Mouse (Mus musculus) layer of hippocampus, postnatal 10 days (tissue): ENCODE data around the gene Vps11. TPM values are rescaled to one million over a fixed set of nuclear protein-coding genes. Genes with fewer than 3 reads are reported as not detected.
"Not testable (repeated sequence)": the region's sequence is repeated elsewhere in the genome, so short reads cannot be mapped to it uniquely, and the experiment has no call there.

Experiments
- DNase-seq, 2 experiments: peaks; one replicate each; pipeline ENCODE4 v3.0.0; 2021; ENCODE audit warnings: low spot score in 2 of 2
- long read RNA-seq: library from polyadenylated mRNA; stranded (forward); transcript quantifications from one replicate; pipeline ENCODE4 v2.0.0, GENCODE M21; 2023
- total RNA-seq, 2 experiments: library from RNA; stranded (reverse); gene quantifications; 2 replicates each; pipeline ENCODE4 v1.2.3; 2021

Gene Vps11
- 10 to 100 TPM; 39.6 to 44.2 TPM for total RNA-seq
- long read RNA-seq, transcript Vps11-201 (16 exons, 3,536 nt), result major isoform, 41 of 56 reads
- long read RNA-seq, partial matches to known transcripts, result 12 of 56 reads
- long read RNA-seq, other reads (novel, unspliced or antisense), result 3 of 56 reads

- DNase-seq, result peak; percentile 94 to 95
Observed at GRCm38 (mm10) chr9:44361190-44361917, at the start of gene Vps11. Gene Vps11, minus strand, starts transcription at chr9:44361670.

DNA sequence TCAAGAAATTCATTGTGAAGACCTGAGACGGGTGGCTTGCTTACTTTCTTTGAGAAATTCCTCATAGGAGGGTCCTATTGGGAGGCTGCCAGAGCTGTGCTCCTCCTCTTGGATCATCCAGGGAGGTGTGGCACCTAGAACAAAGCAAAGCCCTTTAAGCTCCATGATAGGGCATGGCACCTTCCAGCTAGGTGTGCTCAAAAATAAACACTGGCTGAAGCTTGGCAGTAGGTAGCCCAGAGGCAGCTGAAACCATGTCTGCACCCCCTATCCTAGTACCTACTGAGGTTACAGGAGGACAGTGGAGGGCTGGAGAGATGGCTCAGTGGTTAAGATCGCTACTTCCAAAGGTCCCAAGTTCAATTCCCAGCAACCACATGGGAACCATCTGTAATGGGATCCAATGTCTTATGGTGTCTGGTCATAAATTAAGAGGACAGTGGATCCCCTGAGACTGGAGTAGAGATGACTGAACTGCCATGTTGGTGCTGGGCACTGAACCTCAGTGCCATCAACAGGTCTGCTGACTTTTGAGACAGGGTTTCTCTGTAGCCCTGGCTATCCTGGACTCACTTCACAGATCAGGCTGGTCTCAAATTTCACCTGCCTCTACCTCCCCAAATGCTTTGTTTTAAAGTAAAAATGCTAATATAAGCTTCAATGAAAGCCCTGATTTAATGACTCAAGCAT, 49.3 kb upstream of the Vps11 start:
- no peak for DNase-seq

GRCm38 (mm10) chr9:44408693-44409092, 47.2 kb upstream of the Vps11 start:
- DNase-seq, result not testable (repeated sequence)

DNA sequence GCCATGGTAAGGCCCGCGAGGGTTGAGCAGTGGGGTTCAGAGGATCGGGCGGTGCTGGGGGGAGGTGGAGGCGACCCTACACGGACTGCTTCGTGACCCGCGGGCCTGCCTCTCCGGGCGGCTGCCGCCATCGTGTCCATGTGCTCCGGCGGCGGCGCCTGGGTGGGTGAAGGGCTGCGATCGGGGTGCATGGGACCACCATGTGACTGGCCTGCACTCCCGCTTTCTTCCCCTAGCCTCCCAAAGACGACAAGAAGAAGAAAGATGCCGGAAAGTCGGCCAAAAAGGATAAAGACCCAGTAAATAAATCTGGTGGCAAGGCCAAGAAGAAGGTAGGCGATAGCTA, 46.3 kb upstream of the Vps11 start:
- DNase-seq, result no peak

GRCm38 (mm10) chr9:44406906-44407751, 45.7 kb upstream of the Vps11 start, which contains the start of the genes Rps25 and Trappc4:
Gene Rps25, plus strand, starts transcription at chr9:44407139.
Gene Trappc4, minus strand, starts transcription at chr9:44407600.
- DNase-seq, result peak; percentile 92 to 93

GRCm38 (mm10) chr9:44405011-44405410, 43.5 kb upstream of the Vps11 start:
- DNase-seq, result no peak

DNA sequence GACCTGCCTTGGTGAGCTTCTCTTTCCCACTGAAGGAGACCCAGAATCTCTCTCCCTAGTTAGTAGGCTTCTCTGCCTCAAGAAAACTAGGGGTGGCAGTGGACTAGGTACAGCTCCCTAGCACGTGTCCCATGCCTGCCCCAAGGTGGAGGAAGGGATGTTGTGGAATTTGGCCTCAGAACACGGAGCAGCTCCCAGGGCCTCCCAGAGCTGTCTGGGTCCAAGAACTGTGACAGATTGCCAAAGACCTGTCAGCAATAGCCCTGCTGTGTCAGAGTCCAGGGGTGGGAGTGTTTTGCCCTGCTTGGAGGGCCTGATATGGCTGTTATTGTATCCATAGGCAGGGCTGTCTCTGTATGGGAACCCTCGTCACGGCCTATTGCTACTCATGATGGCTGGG, 39.6 kb upstream of the Vps11 start:
- DNase-seq, result no peak

DNA sequence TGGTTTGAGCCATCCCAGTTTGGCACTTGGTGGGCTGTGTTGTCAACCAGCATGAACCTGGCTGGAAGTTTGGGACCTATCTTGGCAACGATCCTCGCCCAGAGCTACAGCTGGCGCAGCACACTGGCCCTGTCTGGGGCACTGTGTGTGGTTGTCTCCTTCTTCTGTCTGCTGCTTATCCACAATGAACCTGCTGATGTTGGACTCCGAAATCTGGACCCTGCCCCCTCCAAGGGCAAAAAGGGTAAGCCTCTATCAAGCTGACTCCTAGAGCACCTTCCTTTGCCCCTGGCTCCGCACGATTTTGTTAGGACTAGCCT, 38.3 kb upstream of the Vps11 start:
- no peak for DNase-seq

DNA sequence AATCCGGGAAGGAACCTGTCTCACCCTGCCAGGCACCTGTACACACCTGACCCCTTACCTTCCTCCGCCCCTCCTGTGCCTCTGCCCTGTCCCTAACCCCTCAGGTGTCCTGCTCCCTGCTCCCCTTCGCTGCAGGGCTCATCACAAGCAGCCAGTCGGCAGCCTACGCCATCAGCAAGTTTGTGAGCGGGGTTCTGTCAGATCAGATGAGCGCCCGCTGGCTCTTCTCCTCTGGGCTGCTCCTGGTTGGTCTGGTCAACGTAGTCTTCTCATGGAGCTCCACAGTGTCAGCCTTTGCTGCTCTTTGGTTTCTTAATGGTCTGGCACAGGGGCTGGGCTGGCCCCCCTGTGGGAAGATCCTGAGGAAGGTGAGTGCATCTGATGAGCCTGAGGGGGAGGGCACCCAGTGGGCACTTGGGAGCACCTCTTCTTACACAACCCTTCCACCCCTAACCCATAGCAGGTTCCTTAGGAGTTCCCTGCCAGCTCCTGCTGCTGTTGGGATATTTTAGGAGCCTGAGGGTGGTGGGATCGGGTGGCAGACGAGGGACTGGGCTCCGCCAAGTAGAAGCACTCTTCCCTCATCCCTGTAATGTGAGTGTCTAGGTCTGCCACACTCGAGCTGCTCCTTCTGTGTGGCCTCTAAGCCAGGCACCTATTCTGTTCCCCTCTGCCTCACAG, 37.8 kb upstream of the Vps11 start:
- no peak for DNase-seq

GRCm38 (mm10) chr9:44398551-44398950, 37.1 kb upstream of the Vps11 start:
- no peak for DNase-seq

GRCm38 (mm10) chr9:44398087-44398486, 36.6 kb upstream of the Vps11 start:
- DNase-seq, result no peak

DNA sequence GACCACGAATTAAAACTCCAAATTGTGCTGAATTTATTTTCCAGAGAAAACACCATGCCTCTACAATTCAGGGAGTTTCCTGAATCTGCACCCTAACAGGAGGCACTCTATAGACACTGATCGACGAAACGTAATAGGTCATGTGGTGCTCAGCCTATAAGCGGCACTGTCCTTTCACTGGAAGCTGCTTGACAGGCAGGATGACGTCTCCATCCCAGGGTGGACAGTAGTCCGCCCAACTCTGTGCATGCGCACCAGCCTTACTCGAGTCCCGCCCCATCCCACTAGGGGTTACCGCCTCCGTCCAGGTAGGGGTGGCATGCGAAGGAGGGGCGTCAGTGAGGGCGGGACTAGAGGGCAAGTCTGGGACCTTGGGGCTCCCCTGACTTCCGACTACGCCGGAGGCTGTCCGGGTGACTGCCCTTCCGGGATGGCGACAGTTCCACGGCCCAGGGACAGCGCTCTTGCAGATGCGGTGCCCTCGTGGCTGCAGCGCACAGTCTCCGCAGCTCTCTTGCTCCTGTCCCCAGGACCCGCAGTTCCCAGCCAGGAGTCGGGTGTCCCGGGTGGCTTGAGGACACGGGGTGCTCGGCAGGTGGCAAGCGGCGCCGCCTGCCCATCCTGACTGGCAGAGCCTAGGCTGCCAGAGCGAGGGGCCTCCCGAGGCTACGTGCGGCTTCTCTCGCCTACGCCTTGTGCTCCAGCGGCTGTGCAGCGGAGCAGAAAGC, 35.4 kb upstream of the Vps11 start, which contains the start of gene Slc37a4:
Gene Slc37a4, plus strand, starts transcription at position 169 of the 728 bp plus-strand sequence.
- peak; percentile 84 to 87 for DNase-seq

DNA sequence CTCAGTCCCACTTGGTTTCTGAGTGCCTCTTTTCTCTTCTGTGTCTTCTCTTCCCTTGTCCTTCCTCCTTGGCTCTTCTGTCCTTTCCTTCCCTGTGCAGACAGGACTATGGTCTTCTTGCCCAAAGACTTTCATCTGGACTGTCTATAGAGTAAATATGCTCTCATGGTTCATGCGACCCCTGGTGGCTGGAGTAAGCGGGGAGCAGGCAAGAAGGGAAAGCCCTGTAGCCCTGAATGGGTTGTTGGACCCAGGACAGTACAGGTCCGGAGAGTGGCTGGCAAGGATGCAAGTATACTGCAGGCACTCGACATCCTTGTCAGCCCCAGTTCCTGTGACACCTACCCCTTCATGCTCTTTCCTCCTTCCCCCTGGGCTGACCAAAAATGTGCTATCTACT, 30.0 kb upstream of the Vps11 start:
- peak; percentile 74 to 79 for DNase-seq

- DNase-seq, result peak; percentile 47 to 57
Observed at GRCm38 (mm10) chr9:44389273-44389672, 27.8 kb upstream of the Vps11 start.

GRCm38 (mm10) chr9:44387221-44387620, 25.8 kb upstream of the Vps11 start:
- DNase-seq, result no peak

DNA sequence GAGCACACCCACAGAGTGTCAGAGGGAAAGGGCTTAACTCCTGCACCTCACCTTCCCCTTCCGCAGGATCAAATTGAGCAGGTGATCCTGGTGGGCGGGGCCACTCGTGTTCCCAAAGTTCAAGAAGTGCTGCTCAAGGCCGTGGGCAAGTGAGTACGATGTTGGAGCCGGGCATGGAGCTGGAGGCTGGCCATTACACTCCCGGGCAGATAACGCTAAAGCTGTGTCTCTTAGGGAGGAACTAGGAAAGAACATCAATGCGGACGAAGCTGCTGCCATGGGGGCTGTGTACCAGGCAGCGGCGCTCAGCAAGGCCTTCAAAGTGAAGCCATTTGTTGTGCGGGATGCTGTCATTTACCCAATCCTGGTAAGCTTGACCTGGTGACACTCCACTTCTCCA, 23.1 kb upstream of the Vps11 start:
- no peak for DNase-seq

GRCm38 (mm10) chr9:44379862-44380261, 18.4 kb upstream of the Vps11 start:
- no peak for DNase-seq

GRCm38 (mm10) chr9:44379054-44379834, 17.8 kb upstream of the Vps11 start, which contains the start of gene Hyou1:
Gene Hyou1, plus strand, starts transcription at chr9:44379490.
- peak; percentile 99 for DNase-seq

GRCm38 (mm10) chr9:44378153-44378730, 16.8 kb upstream of the Vps11 start:
- no peak for DNase-seq
